Mouse (Mus musculus) ES-Bruce4 (cell line): ENCODE data around the gene Sf3a2. TPM values are rescaled to one million over a fixed set of nuclear protein-coding genes. Genes with fewer than 3 reads are reported as not detected.

Experiments
- H3K27ac ChIP-seq: 2 replicates; pipeline ENCODE4 v1.5.1; 2012; ENCODE audit warnings: low read length, inconsistent platforms; ENCODE audit not compliant: insufficient read depth
- H3K27me3 ChIP-seq: 2 replicates; pipeline ENCODE4 v1.6.1; 2012; ENCODE audit warnings: mild to moderate bottlenecking, low read length, inconsistent platforms; ENCODE audit not compliant: control insufficient read depth, poor library complexity, insufficient read depth, severe bottlenecking
- H3K36me3 ChIP-seq: 2 replicates; pipeline ENCODE4 v1.6.1; 2012; ENCODE audit warnings: inconsistent platforms, mild to moderate bottlenecking, low read length, moderate library complexity; ENCODE audit not compliant: control insufficient read depth, poor library complexity, insufficient read depth, severe bottlenecking
- H3K4me1 ChIP-seq: one replicate; pipeline ENCODE4 v1.8.1; 2011; ENCODE audit warnings: low read length; ENCODE audit not compliant: control insufficient read depth, insufficient read depth
- H3K4me3 ChIP-seq: 2 replicates; pipeline ENCODE4 v1.5.1; 2011; ENCODE audit warnings: low read depth, mild to moderate bottlenecking, low read length
- H3K9ac ChIP-seq: 2 replicates; pipeline ENCODE4 v1.6.1; 2012; ENCODE audit warnings: low read depth, mild to moderate bottlenecking, inconsistent platforms; ENCODE audit not compliant: poor library complexity, severe bottlenecking
- H3K9me3 ChIP-seq: replicated peaks from 2 replicates; pipeline ENCODE4 v1.6.1; 2012; ENCODE audit warnings: mild to moderate bottlenecking, low read length, inconsistent platforms; ENCODE audit not compliant: control insufficient read depth, poor library complexity, insufficient read depth, severe bottlenecking
- CTCF ChIP-seq: IDR thresholded peaks from one replicate; pipeline ENCODE4 v1.8.1; 2011; ENCODE audit warnings: low read depth, low read length
- EP300 ChIP-seq: IDR thresholded peaks from 2 replicates; pipeline ENCODE4 v1.6.1; 2011; ENCODE audit warnings: low read depth, low read length; ENCODE audit not compliant: insufficient read depth
- POLR2A ChIP-seq: IDR thresholded peaks from one replicate; pipeline ENCODE4 v1.8.1; 2011; ENCODE audit warnings: low read length; ENCODE audit not compliant: insufficient read depth
- polyA plus RNA-seq: library from polyadenylated mRNA; stranded (reverse); fragments of >200 nt; gene quantifications from 2 replicates; pipeline ENCODE4 v1.2.4, GENCODE M21; 2011; ENCODE audit warnings: low read depth; ENCODE audit not compliant: missing spikeins, insufficient read depth, insufficient read length

Gene Sf3a2
- polyA plus RNA-seq, 1 experiment, result 90.1 TPM

- Histone ChIP-seq H3K27me3 (no peaks in the 10 kb centered on the region), H3K9me3 (no peaks in the 10 kb centered on the region), H3K4me1 (peaks cover 2% of the 10 kb centered on the region), H3K4me3 (no peak overlapping the region), H3K9ac (no peak overlapping the region), H3K36me3 (peaks cover 7% of the 10 kb centered on the region), H3K27ac (no peak overlapping the region)
- TF ChIP-seq POLR2A (no peak), CTCF (no peak), EP300 (no peak)
Observed at GRCm38 (mm10) chr10:80796307-80796848, 1.6 kb upstream of the Sf3a2 start.

GRCm38 (mm10) chr10:80797186-80798149, 530 bp upstream of the Sf3a2 start:
- H3K9ac ChIP-seq, result peak overlapping the region; percentile 81
- no peak for TF ChIP-seq CTCF
- TF ChIP-seq POLR2A, result no peak
- TF ChIP-seq EP300, result no peak
- peaks cover 2% of the 10 kb centered on the region for H3K4me1 ChIP-seq
- H3K27me3 ChIP-seq, result no peaks in the 10 kb centered on the region
- H3K36me3 ChIP-seq, result peaks cover 11% of the 10 kb centered on the region
- H3K27ac ChIP-seq, result peak overlapping the region; percentile 71; the same call in 1 of the 2 replicates
- no peaks in the 10 kb centered on the region for H3K9me3 ChIP-seq
- H3K4me3 ChIP-seq, result peak overlapping the region; percentile 99

GRCm38 (mm10) chr10:80799070-80799566, 1.1 kb downstream of the Sf3a2 start:
- H3K27ac ChIP-seq, result peak overlapping the region; percentile 58
- peak overlapping the region; percentile 81 for H3K9ac ChIP-seq
- peaks cover 20% of the 10 kb centered on the region for H3K36me3 ChIP-seq
- H3K27me3 ChIP-seq, result no peaks in the 10 kb centered on the region
- peak overlapping the region; percentile 99 for H3K4me3 ChIP-seq
- TF ChIP-seq EP300, result no peak
- no peak for TF ChIP-seq CTCF
- TF ChIP-seq POLR2A, result no peak
- no peaks in the 10 kb centered on the region for H3K9me3 ChIP-seq
- H3K4me1 ChIP-seq, result peaks cover 2% of the 10 kb centered on the region

- H3K27ac ChIP-seq, result no peak overlapping the region
- no peak overlapping the region for H3K9ac ChIP-seq
- H3K4me3 ChIP-seq, result no peak overlapping the region
- H3K9me3 ChIP-seq, result no peaks in the 10 kb centered on the region
- H3K4me1 ChIP-seq, result no peaks in the 10 kb centered on the region
- no peaks in the 10 kb centered on the region for H3K27me3 ChIP-seq
- TF ChIP-seq POLR2A (no peak), EP300 (no peak), CTCF (no peak)
- peaks cover 20% of the 10 kb centered on the region for H3K36me3 ChIP-seq
Observed at GRCm38 (mm10) chr10:80802204-80802912, 4.4 kb downstream of the Sf3a2 start.

- Histone ChIP-seq H3K27ac (no peak overlapping the region), H3K36me3 (peaks cover 20% of the 10 kb centered on the region), H3K4me1 (no peaks in the 10 kb centered on the region), H3K4me3 (no peak overlapping the region), H3K9ac (no peak overlapping the region), H3K9me3 (no peaks in the 10 kb centered on the region), H3K27me3 (no peaks in the 10 kb centered on the region)
- TF ChIP-seq POLR2A (no peak), EP300 (no peak), CTCF (no peak)
Observed at GRCm38 (mm10) chr10:80802996-80803395, 5.0 kb downstream of the Sf3a2 start.

- Histone ChIP-seq H3K27me3 (no peaks in the 10 kb centered on the region), H3K4me1 (peaks cover 3% of the 10 kb centered on the region), H3K36me3 (peaks cover 20% of the 10 kb centered on the region), H3K27ac (no peak overlapping the region), H3K9me3 (no peaks in the 10 kb centered on the region), H3K9ac (no peak overlapping the region), H3K4me3 (no peak overlapping the region)
- TF ChIP-seq EP300, result no peak
- TF ChIP-seq POLR2A, result no peak
- no peak for TF ChIP-seq CTCF
Observed at GRCm38 (mm10) chr10:80804340-80804739, 6.3 kb downstream of the Sf3a2 start.
